Mouse (Mus musculus) lung, embryonic 14.5 days (tissue): ENCODE measurements around the gene Zc2hc1c. TPM values are rescaled to one million over a fixed set of nuclear protein-coding genes. Genes with fewer than 3 reads are reported as not detected.

Experiments used
- ATAC-seq: fragments of 200-750 bp; cut with Nextera tagmentation; 2 replicates; pipeline ENCODE4 v1.8.0; 2017; ENCODE audit warnings: mild to moderate bottlenecking, moderate TSS enrichment, moderate library complexity; ENCODE audit not compliant: insufficient read depth
- DNase-seq: peaks from one replicate; pipeline ENCODE4 v3.0.0-alpha.2; 2015
- H3K27ac ChIP-seq: fragments of 300-500 bp; sonication (generic); 2 replicates; pipeline ENCODE4 v1.5.1; 2014; ENCODE audit warnings: low read depth, mild to moderate bottlenecking, moderate library complexity
- H3K27me3 ChIP-seq: fragments of 300-500 bp; sonication (generic); 2 replicates; pipeline ENCODE4 v1.6.1; 2014; ENCODE audit warnings: low read length, control low read depth; ENCODE audit not compliant: insufficient read depth
- H3K36me3 ChIP-seq: fragments of 300-500 bp; sonication (generic); 2 replicates; pipeline ENCODE4 v1.6.1; 2014; ENCODE audit warnings: control low read depth; ENCODE audit not compliant: insufficient read depth
- H3K4me1 ChIP-seq: fragments of 300-500 bp; sonication (generic); 2 replicates; pipeline ENCODE4 v1.6.1; 2014; ENCODE audit warnings: antibody characterized with exemption, control low read depth; ENCODE audit not compliant: insufficient read depth
- H3K4me2 ChIP-seq: fragments of 300-500 bp; sonication (generic); 2 replicates; pipeline ENCODE4 v1.6.1; 2014; ENCODE audit warnings: mild to moderate bottlenecking
- H3K4me3 ChIP-seq: fragments of 300-500 bp; sonication (generic); 2 replicates; pipeline ENCODE4 v1.5.1; 2014; ENCODE audit warnings: low read depth, low read length
- H3K9ac ChIP-seq: fragments of 300-500 bp; sonication (generic); 2 replicates; pipeline ENCODE4 v1.6.1; 2014
- H3K9me3 ChIP-seq: fragments of 300-500 bp; sonication (generic); 2 replicates; pipeline ENCODE4 v1.6.1; 2016; ENCODE audit warnings: low read depth, low read length, control low read depth
- CTCF ChIP-seq: IDR thresholded peaks from 2 replicates; pipeline ENCODE4 v1.5.1; 2016; ENCODE audit warnings: antibody characterized with exemption, low read depth
- WGBS: fragments of 180-500 bp; shearing (Covaris S2); extraction: QIAGEN DNeasy Blood & Tissue Kit; methylation state at CpG from one replicate; pipeline ENCODE4 v1.1.7; 2014; 5-methylcytosine and 5-hydroxymethylcytosine counted together
- polyA plus RNA-seq: library from polyadenylated mRNA; unstranded; fragments of >200 nt; fragmentation: Nextera tagmentation; extraction: Ambion mirVana; gene quantifications from 2 replicates; pipeline ENCODE4 v1.2.1, GENCODE M21; 2014

Zc2hc1c gene
- polyA plus RNA-seq, result 0.93 and 1.1 TPM in 2 replicates

- Histone ChIP-seq H3K4me2 (peak within 1 kb of the TSS; percentile 83), H3K4me1 (0 out of 2 replicates have a peak, but pooled peaks cover 7% of the 10 kb centered on the region), H3K9me3 (no peaks in the 10 kb centered on the region; the same call in 1 of the 2 replicates), H3K36me3 (no peaks in the 10 kb centered on the region), H3K9ac (peak within 1 kb of the TSS; percentile 64), H3K27me3 (no peaks in the 10 kb centered on the region), H3K4me3 (peak within 1 kb of the TSS; percentile 48), H3K27ac (peak within 1 kb of the TSS; percentile 58)
- 3% methylated on average over 31 of the region's 31 CpGs for WGBS
- ATAC-seq (peak; percentile 89), DNase-seq (peak; percentile 95)
- no peak for TF ChIP-seq CTCF
Observed at GRCm38 (mm10) chr12:85288486-85289156, at the start of gene Zc2hc1c. Gene Zc2hc1c (plus strand): TSS chr12:85288591.

- Histone ChIP-seq H3K36me3 (no peaks in the 10 kb centered on the region), H3K9me3 (peaks cover 4% of the 10 kb centered on the region; the same call in 1 of the 2 replicates), H3K27me3 (no peaks in the 10 kb centered on the region), H3K4me2 (no peak overlapping the region), H3K4me3 (no peak overlapping the region), H3K9ac (no peak overlapping the region), H3K27ac (no peak overlapping the region), H3K4me1 (no peaks in the 10 kb centered on the region)
- no peak for TF ChIP-seq CTCF
- ATAC-seq, result no peak
- 70% methylated on average over 3 of the region's 3 CpGs for WGBS
- no peak for DNase-seq
Observed at GRCm38 (mm10) chr12:85252083-85252482, 36.3 kb upstream of the Zc2hc1c start.

GRCm38 (mm10) chr12:85256074-85256751 lies 32.2 kb upstream of the Zc2hc1c start:
- 0 out of 2 replicates have a peak, but pooled peaks have one; percentile 54 for ATAC-seq
- Histone ChIP-seq H3K9ac (no peak overlapping the region), H3K27me3 (no peaks in the 10 kb centered on the region), H3K4me2 (no peak overlapping the region), H3K4me1 (no peaks in the 10 kb centered on the region), H3K36me3 (0 out of 2 replicates have a peak, but pooled peaks cover 5% of the 10 kb centered on the region), H3K4me3 (no peak overlapping the region), H3K9me3 (no peaks in the 10 kb centered on the region), H3K27ac (peak overlapping the region; percentile 21; the same call in 1 of the 2 replicates)
- no peak for TF ChIP-seq CTCF
- peak; percentile 45 for DNase-seq
- 54% methylated on average over 7 of the region's 7 CpGs for WGBS

GRCm38 (mm10) chr12:85257008-85257639 lies 31.3 kb upstream of the Zc2hc1c start:
- H3K9ac ChIP-seq, result no peak overlapping the region
- ATAC-seq (no peak), DNase-seq (peak; percentile 28)
- no peaks in the 10 kb centered on the region for H3K4me1 ChIP-seq
- TF ChIP-seq CTCF, result no peak
- H3K27me3 ChIP-seq, result no peaks in the 10 kb centered on the region
- WGBS, result 65% methylated on average over 7 of the region's 7 CpGs
- H3K36me3 ChIP-seq, result 0 out of 2 replicates have a peak, but pooled peaks cover 5% of the 10 kb centered on the region
- peak overlapping the region; percentile 46 for H3K27ac ChIP-seq
- no peaks in the 10 kb centered on the region for H3K9me3 ChIP-seq
- H3K4me2 ChIP-seq, result no peak overlapping the region
- H3K4me3 ChIP-seq, result no peak overlapping the region

- DNase-seq (peak; percentile 89), ATAC-seq (peak; percentile 92)
- no peak overlapping the region for H3K4me2 ChIP-seq
- 0 out of 2 replicates have a peak overlapping the region, but pooled peaks have one; percentile 0 for H3K27ac ChIP-seq
- H3K9me3 ChIP-seq, result no peaks in the 10 kb centered on the region
- no peaks in the 10 kb centered on the region for H3K27me3 ChIP-seq
- no peak overlapping the region for H3K9ac ChIP-seq
- no peak for TF ChIP-seq CTCF
- H3K36me3 ChIP-seq, result 0 out of 2 replicates have a peak, but pooled peaks cover 5% of the 10 kb centered on the region
- 0 out of 2 replicates have a peak, but pooled peaks cover 3% of the 10 kb centered on the region for H3K4me1 ChIP-seq
- H3K4me3 ChIP-seq, result no peak overlapping the region
- 34% methylated on average over 10 of the region's 10 CpGs for WGBS
Observed at GRCm38 (mm10) chr12:85262489-85262888, 25.9 kb upstream of the Zc2hc1c start.

- Histone ChIP-seq H3K4me2 (no peak overlapping the region), H3K4me3 (no peak overlapping the region), H3K9me3 (no peaks in the 10 kb centered on the region), H3K27me3 (no peaks in the 10 kb centered on the region), H3K4me1 (0 out of 2 replicates have a peak, but pooled peaks cover 3% of the 10 kb centered on the region), H3K9ac (no peak overlapping the region), H3K27ac (peak overlapping the region; percentile 50; the same call in 1 of the 2 replicates), H3K36me3 (0 out of 2 replicates have a peak, but pooled peaks cover 2% of the 10 kb centered on the region)
- no peak for TF ChIP-seq CTCF
- ATAC-seq, result no peak
- DNase-seq, result no peak
- 58% methylated on average over 5 of the region's 5 CpGs for WGBS
Observed at GRCm38 (mm10) chr12:85263190-85263589, 25.2 kb upstream of the Zc2hc1c start.
